Mouse (Mus musculus): ENCODE measurements around the gene Bckdhb. TPM values are rescaled to one million over a fixed set of nuclear protein-coding genes. Genes with fewer than 3 reads are reported as not detected.

The Bckdhb gene
- polyA plus RNA-seq (2015; fragmentation: Nextera tagmentation; extraction: Ambion mirVana), result 42.0 and 46.5 TPM in 2 replicates

DNA sequence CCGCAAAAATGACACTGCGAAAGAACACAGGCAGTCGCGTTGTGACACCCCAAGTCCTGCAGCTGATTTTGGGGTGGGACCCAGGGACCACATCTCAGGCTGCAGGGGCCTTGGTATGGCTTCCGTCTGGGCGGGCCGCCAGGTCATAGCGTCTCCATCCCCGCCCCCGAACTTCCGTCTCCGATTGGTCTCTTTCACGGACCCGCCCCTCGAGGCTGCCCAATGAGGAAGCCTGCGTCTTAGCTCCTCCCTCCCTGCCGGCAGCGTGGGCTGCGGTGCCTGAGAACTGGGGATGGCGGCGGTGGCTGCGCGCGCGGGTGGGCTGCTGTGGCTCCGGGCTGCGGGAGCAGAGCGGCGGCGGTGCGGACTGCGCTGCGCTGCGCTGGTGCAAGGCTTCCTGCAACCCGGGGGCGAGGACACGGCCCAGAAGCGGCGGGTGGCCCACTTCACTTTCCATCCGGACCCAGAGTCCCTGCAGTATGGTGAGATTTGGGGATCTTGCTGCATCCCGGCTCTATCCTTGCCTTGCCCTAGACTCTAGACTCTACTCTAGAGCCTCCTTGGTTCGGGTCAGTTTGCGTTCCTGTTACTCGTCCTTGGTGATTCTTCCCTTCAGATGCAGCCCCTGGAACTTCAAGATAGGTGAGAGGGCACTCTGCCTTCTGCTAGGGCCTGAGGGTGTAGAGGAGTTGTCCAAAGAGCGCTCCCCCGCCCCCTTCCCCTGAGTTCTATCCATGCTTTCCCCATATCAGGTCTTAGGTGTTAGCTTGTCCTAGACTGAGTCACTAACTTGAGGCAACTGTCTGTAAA, at the start of gene Bckdhb:
Bckdhb (plus strand) TSS at position 268 of the 810 bp plus-strand sequence.
- peak; percentile 100 for ATAC-seq
- peak within 1 kb of the TSS; percentile 84 for H3K4me2 ChIP-seq (ENCODE audit: low read length)
- H3K9ac ChIP-seq (ENCODE audit: low read depth, low read length), result peak within 1 kb of the TSS; percentile 85
- peak within 1 kb of the TSS; percentile 73 for H3K27ac ChIP-seq (ENCODE audit: low read depth, low read length)
- peak within 1 kb of the TSS; percentile 81 for H3K4me3 ChIP-seq (ENCODE audit: low read length)
- no peaks in the 10 kb centered on the region for H3K9me3 ChIP-seq (ENCODE audit: control insufficient read depth, low read length)
- no peaks in the 10 kb centered on the region for H3K27me3 ChIP-seq (replicated peaks; ENCODE audit: control insufficient read depth, insufficient read depth, low read length)
- no peaks in the 10 kb centered on the region for H3K36me3 ChIP-seq (ENCODE audit: control insufficient read depth, insufficient read depth, low read length)
- peaks cover 6% of the 10 kb centered on the region for H3K4me1 ChIP-seq (ENCODE audit: control insufficient read depth, insufficient read depth, low read depth, low read length)
- under 1% methylated on average over 42 of the region's 46 CpGs for WGBS

DNA sequence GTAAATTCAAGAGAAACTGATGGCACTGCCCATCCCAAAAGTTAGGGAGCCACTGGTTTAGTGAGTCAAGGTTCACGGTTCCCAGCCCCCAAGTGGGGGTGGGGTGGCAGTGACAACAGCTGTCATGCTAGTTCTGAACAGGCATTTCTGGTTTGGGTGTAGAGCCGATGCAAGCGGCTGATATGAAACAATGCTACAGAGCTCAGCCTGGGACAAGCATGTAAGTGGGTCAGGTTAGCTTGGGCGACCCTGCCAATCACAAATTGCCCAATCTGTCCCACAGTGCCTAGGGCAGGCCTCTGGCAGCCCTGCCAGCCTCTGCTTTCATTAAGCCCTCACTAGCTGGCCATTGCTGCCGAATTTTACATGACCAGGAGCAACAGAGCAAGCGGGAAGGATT, 42.8 kb upstream of the Bckdhb start:
- no peak overlapping the region for H3K27ac ChIP-seq (ENCODE audit: low read depth, low read length)
- H3K4me3 ChIP-seq (ENCODE audit: low read length), result no peak overlapping the region
- H3K27me3 ChIP-seq (replicated peaks; ENCODE audit: control insufficient read depth, insufficient read depth, low read length), result no peaks in the 10 kb centered on the region
- no peaks in the 10 kb centered on the region for H3K9me3 ChIP-seq (ENCODE audit: control insufficient read depth, low read length)
- no peaks in the 10 kb centered on the region for H3K4me1 ChIP-seq (ENCODE audit: control insufficient read depth, insufficient read depth, low read depth, low read length)
- H3K4me2 ChIP-seq (ENCODE audit: low read length), result no peak overlapping the region
- no peaks in the 10 kb centered on the region for H3K36me3 ChIP-seq (ENCODE audit: control insufficient read depth, insufficient read depth, low read length)
- no peak overlapping the region for H3K9ac ChIP-seq (ENCODE audit: low read depth, low read length)
- 76% methylated on average over 6 of the region's 6 CpGs for WGBS
- ATAC-seq, result no peak

DNA sequence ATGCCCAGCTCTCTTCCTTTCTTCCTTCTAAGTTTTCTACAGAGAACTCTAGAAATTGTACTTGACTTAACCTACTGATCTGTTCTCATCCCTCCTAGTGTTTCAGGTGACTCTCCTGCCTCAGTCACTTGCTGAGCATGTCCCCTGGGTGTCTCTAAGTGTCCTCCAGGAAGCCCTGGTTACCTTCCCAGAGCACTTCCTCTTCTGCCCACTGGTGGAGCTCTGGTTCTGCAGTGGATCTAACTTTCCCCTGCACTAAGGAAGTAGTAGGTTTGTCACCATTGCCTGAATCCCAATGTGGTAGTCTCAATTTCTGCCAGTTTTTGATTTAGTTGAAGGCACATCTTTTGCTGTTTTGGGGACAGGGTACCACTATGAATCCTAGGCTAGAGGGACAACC, 38.8 kb upstream of the Bckdhb start:
- no peak overlapping the region for H3K27ac ChIP-seq (ENCODE audit: low read depth, low read length)
- no peak overlapping the region for H3K9ac ChIP-seq (ENCODE audit: low read depth, low read length)
- H3K36me3 ChIP-seq (ENCODE audit: control insufficient read depth, insufficient read depth, low read length), result no peaks in the 10 kb centered on the region
- H3K4me1 ChIP-seq (ENCODE audit: control insufficient read depth, insufficient read depth, low read depth, low read length), result no peaks in the 10 kb centered on the region
- H3K9me3 ChIP-seq (ENCODE audit: control insufficient read depth, low read length), result no peaks in the 10 kb centered on the region
- no peak for ATAC-seq
- H3K27me3 ChIP-seq (replicated peaks; ENCODE audit: control insufficient read depth, insufficient read depth, low read length), result no peaks in the 10 kb centered on the region
- no peak overlapping the region for H3K4me3 ChIP-seq (ENCODE audit: low read length)
- no peak overlapping the region for H3K4me2 ChIP-seq (ENCODE audit: low read length)

DNA sequence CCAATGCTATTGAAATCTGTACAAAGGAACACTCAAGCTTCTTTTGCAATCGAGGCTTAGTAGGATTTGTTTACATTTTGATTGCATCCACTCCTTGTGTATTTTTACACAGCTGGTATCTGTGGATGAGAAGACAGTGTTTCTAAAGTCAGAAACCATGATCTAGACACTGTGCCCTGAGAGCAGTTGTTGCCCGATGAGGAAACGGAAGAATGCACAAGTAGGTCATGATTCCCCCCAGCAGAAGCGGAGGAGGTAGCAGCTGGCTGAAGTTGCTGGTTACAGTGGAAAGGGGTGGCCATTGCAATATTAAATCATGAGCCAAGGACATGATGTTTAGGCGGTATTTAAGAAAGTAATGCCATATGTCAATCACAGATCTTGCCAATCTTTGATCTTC, 36.7 kb upstream of the Bckdhb start:
- no peaks in the 10 kb centered on the region for H3K36me3 ChIP-seq (ENCODE audit: control insufficient read depth, insufficient read depth, low read length)
- no peak overlapping the region for H3K27ac ChIP-seq (ENCODE audit: low read depth, low read length)
- no peaks in the 10 kb centered on the region for H3K4me1 ChIP-seq (ENCODE audit: control insufficient read depth, insufficient read depth, low read depth, low read length)
- H3K4me2 ChIP-seq (ENCODE audit: low read length), result no peak overlapping the region
- no peak for ATAC-seq
- WGBS, result 91% methylated on average over 5 of the region's 5 CpGs
- no peak overlapping the region for H3K9ac ChIP-seq (ENCODE audit: low read depth, low read length)
- no peaks in the 10 kb centered on the region for H3K27me3 ChIP-seq (replicated peaks; ENCODE audit: control insufficient read depth, insufficient read depth, low read length)
- no peaks in the 10 kb centered on the region for H3K9me3 ChIP-seq (ENCODE audit: control insufficient read depth, low read length)
- H3K4me3 ChIP-seq (ENCODE audit: low read length), result no peak overlapping the region

DNA sequence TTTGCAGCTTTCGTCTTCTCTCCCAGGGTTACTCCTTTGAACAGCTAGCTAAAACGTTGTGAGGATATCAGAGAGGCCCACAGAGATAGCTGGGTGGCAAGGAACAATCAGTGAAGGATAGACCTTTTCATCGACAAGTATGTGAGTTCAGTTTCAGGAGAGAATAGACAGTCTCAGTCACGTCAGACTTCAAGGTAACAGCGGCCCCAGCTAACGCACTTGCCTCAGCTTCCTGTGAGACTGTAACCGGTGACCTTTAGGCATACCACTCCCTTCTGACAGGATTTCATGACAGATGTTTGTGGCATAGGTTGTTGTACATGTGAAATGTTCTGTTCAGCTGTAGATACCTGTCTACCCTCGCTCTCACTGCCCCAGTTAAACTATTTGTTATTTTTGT, 31.9 kb upstream of the Bckdhb start:
- 81% methylated on average over 8 of the region's 8 CpGs for WGBS
- ATAC-seq, result no peak
- H3K27ac ChIP-seq (ENCODE audit: low read depth, low read length), result no peak overlapping the region
- no peaks in the 10 kb centered on the region for H3K36me3 ChIP-seq (ENCODE audit: control insufficient read depth, insufficient read depth, low read length)
- H3K4me1 ChIP-seq (ENCODE audit: control insufficient read depth, insufficient read depth, low read depth, low read length), result no peaks in the 10 kb centered on the region
- H3K4me3 ChIP-seq (ENCODE audit: low read length), result no peak overlapping the region
- no peaks in the 10 kb centered on the region for H3K27me3 ChIP-seq (replicated peaks; ENCODE audit: control insufficient read depth, insufficient read depth, low read length)
- no peaks in the 10 kb centered on the region for H3K9me3 ChIP-seq (ENCODE audit: control insufficient read depth, low read length)
- no peak overlapping the region for H3K9ac ChIP-seq (ENCODE audit: low read depth, low read length)
- no peak overlapping the region for H3K4me2 ChIP-seq (ENCODE audit: low read length)

DNA sequence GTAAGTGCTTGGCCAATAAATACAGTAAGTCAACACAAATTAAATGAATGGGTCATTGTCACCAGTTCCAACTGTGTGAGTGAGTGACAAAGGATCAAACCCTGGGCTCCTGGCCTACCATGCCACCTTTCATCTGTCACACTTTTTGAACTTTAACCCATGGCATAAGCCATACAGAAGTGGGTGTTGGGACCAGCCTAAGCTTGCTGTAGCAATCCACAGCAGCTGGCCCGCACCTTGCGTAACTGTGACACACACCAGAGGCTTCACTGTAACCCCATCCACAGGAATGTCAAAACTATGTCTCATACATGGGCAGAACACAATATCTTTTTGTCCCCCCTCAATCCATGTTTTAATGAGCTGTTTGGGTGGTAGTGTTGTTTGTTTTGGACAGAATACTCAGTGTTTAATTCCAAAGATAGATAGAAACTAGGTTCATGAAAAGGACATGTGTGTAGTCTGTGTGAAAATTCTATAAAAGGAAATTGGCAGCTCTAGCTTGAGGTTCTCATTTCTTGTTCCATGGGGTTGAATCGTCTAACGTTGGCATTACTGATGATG, 31.1 kb upstream of the Bckdhb start:
- H3K9ac ChIP-seq (ENCODE audit: low read depth, low read length), result no peak overlapping the region
- no peaks in the 10 kb centered on the region for H3K4me1 ChIP-seq (ENCODE audit: control insufficient read depth, insufficient read depth, low read depth, low read length)
- no peaks in the 10 kb centered on the region for H3K9me3 ChIP-seq (ENCODE audit: control insufficient read depth, low read length)
- H3K36me3 ChIP-seq (ENCODE audit: control insufficient read depth, insufficient read depth, low read length), result no peaks in the 10 kb centered on the region
- no peak for ATAC-seq
- no peak overlapping the region for H3K4me3 ChIP-seq (ENCODE audit: low read length)
- 89% methylated on average over 4 of the region's 4 CpGs for WGBS
- no peak overlapping the region for H3K4me2 ChIP-seq (ENCODE audit: low read length)
- no peaks in the 10 kb centered on the region for H3K27me3 ChIP-seq (replicated peaks; ENCODE audit: control insufficient read depth, insufficient read depth, low read length)
- H3K27ac ChIP-seq (ENCODE audit: low read depth, low read length), result no peak overlapping the region

DNA sequence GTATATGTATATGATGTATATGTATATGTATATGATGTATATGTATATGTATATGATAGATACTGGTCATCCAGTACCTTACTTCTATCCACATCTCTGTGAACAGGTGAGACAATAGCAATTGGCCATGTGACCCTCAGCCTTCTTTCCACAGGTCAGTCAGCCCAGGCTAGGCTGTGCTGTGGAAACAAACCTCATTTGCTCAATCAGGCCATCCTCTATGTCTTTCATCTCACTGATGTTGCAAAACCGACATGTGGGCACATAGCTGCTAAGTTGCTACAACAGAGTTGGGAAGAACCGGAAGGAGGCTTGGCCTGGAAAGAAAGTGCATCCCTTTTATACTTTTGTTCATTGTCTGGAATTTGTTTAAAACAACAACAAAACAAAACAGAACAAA, 22.9 kb upstream of the Bckdhb start:
- 90% methylated on average over 2 of the region's 2 CpGs for WGBS
- no peak overlapping the region for H3K27ac ChIP-seq (ENCODE audit: low read depth, low read length)
- H3K27me3 ChIP-seq (replicated peaks; ENCODE audit: control insufficient read depth, insufficient read depth, low read length), result no peaks in the 10 kb centered on the region
- no peak overlapping the region for H3K4me2 ChIP-seq (ENCODE audit: low read length)
- no peak for ATAC-seq
- no peaks in the 10 kb centered on the region for H3K9me3 ChIP-seq (ENCODE audit: control insufficient read depth, low read length)
- H3K4me1 ChIP-seq (ENCODE audit: control insufficient read depth, insufficient read depth, low read depth, low read length), result no peaks in the 10 kb centered on the region
- H3K4me3 ChIP-seq (ENCODE audit: low read length), result no peak overlapping the region
- H3K36me3 ChIP-seq (ENCODE audit: control insufficient read depth, insufficient read depth, low read length), result no peaks in the 10 kb centered on the region
- H3K9ac ChIP-seq (ENCODE audit: low read depth, low read length), result no peak overlapping the region

DNA sequence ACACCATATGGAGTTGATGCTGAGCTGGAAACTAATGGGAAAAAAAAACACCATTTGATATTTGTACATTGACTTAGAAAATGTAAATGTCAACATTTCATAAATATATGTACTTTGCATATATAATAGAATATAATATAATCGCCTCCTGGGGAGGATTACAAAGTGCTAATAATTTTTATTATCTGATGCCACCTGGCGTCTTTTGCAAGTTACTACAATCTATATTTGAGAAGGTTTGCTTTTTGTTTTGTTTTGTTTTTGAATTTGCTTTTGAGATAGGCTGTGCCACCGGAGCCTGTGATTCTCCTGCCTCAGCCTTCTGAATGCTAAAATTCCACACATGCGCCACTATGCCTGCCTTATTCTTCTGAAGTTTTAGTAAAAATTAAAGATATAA, 19.1 kb upstream of the Bckdhb start:
- no peak overlapping the region for H3K4me3 ChIP-seq (ENCODE audit: low read length)
- ATAC-seq, result no peak
- no peak overlapping the region for H3K4me2 ChIP-seq (ENCODE audit: low read length)
- H3K4me1 ChIP-seq (ENCODE audit: control insufficient read depth, insufficient read depth, low read depth, low read length), result no peaks in the 10 kb centered on the region
- no peaks in the 10 kb centered on the region for H3K27me3 ChIP-seq (replicated peaks; ENCODE audit: control insufficient read depth, insufficient read depth, low read length)
- no peaks in the 10 kb centered on the region for H3K9me3 ChIP-seq (ENCODE audit: control insufficient read depth, low read length)
- H3K9ac ChIP-seq (ENCODE audit: low read depth, low read length), result no peak overlapping the region
- H3K27ac ChIP-seq (ENCODE audit: low read depth, low read length), result no peak overlapping the region
- no peaks in the 10 kb centered on the region for H3K36me3 ChIP-seq (ENCODE audit: control insufficient read depth, insufficient read depth, low read length)
- 75% methylated on average over 4 of the region's 4 CpGs for WGBS

DNA sequence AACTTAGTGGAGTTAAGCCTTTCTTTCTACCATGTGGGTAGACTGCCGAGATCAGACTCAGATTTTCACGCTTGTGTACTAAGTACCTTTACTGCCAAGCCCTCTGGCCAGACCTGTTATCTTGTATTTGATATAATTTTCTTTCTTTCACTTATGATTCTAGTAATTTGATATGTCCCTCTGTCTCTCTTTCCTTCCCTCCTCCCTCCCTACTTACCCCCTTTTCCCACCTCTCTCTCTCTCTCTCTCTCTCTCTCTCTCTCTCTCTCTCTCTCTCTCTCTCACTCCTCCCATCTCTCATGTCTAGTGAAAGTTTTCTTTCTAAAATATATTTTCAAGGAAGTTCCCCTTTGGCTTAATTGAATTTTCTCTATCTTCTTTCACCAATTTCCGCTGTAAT, 17.9 kb upstream of the Bckdhb start:
- H3K9ac ChIP-seq (ENCODE audit: low read depth, low read length), result no peak overlapping the region
- no peak overlapping the region for H3K4me2 ChIP-seq (ENCODE audit: low read length)
- no peaks in the 10 kb centered on the region for H3K36me3 ChIP-seq (ENCODE audit: control insufficient read depth, insufficient read depth, low read length)
- 88% methylated on average over 3 of the region's 3 CpGs for WGBS
- no peaks in the 10 kb centered on the region for H3K27me3 ChIP-seq (replicated peaks; ENCODE audit: control insufficient read depth, insufficient read depth, low read length)
- H3K9me3 ChIP-seq (ENCODE audit: control insufficient read depth, low read length), result no peaks in the 10 kb centered on the region
- ATAC-seq, result no peak
- H3K4me3 ChIP-seq (ENCODE audit: low read length), result no peak overlapping the region
- no peaks in the 10 kb centered on the region for H3K4me1 ChIP-seq (ENCODE audit: control insufficient read depth, insufficient read depth, low read depth, low read length)
- H3K27ac ChIP-seq (ENCODE audit: low read depth, low read length), result no peak overlapping the region

All from hindbrain, embryonic 16.5 days (tissue).